Mouse (Mus musculus) colon, adult 2 months (tissue): ENCODE data around the gene Spdya. TPM values are rescaled to one million over a fixed set of nuclear protein-coding genes. Genes with fewer than 3 reads are reported as not detected.

ENCODE experiments used
- polyA plus RNA-seq: library from polyadenylated mRNA; depleted of rRNA; stranded (reverse); fragments of >200 nt; gene quantifications from 2 replicates; pipeline ENCODE4 v1.2.3, GENCODE M21; 2012; rRNA removed

Gene Spdya
- polyA plus RNA-seq: not detected in 2 replicates

GRCm38 (mm10) chr17:71551757-71552451 is at the start of gene Spdya:
TSS of gene Spdya (plus strand) at chr17:71552061.

DNA sequence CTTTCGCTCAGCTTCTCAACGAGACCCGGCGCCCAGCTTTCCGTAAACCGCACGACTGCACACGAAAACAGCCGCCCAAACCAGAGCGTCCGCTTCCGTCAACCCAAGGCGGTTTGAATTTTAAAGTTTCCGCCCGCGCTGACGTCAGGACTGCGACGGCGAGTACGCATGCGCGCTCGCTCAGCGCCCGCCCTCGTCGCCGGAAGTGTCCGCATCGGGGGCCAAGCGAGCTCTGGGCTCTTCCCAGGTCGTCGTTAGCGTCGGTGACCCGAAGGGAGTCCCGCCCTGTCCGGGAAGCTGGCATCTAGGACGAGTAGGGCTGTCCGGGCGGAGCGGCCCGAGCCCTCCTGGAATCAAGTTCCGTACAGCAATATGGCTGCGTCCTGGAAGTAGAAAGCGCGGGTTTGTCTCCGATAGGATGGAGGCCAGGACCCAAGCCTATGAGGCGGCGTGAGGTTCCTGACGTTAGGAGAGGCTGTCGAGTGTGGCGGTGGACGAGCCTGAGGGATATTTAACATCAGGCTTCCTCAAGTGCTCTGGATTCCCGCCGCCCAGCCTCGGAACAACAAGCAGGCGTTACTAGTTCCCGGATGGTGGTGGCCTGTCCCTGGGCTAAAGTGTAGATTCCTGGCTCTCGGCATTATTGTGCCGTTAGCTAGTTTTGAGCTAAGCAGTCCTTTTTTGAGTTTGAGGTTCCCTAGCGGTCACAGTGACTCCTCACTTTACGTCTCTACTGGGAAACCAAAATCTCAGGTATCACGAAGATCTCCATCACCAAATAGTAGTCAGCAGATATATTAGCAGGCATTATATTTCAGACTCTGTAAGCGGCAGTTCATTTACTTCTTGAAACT is 24.9 kb upstream of the Spdya start, which contains the start of gene Ndc80:
Gene Ndc80 (minus strand): TSS at position 147 of the 854 bp plus-strand sequence.

DNA sequence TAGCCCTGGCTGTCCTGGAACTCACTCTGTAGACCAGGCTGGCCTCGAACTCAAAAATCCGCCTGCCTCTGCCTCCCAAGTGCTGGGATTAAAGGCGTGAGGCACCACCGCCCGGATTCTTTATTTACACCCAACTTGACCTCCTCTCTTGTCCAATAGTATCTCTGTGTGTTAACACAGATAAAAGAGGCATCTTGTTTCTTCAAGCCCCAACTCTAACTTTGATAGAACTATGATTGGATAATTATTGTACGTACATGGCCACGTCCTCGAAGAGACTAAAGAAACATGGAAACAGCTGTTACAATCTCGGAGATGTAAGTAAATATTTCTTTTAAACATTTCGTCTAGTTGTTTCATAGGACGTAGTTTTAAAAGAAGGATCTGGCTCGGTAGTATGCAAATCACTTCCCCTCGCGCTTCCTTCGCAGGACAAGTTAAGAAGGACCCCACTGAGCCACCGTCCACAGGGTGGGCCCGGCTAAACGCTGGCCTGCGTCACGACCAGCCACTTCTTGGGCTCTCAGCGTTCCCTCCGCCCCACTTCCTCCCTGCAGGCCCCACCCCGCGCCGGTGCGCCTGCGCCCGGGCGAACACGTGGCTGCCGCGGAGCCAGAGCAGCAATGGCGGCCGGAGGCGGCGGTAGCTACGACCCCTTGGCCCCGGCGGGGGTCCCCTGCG is 63.9 kb downstream of the Spdya start, which contains the start of gene Wdr43:
Gene Wdr43 (plus strand): TSS at position 258 of the 681 bp plus-strand sequence.

Other genes with a start within 250 kb of the Spdya start
- 4.1 and 9.9 TPM in 2 replicates for gene Emilin2, start 240.1 kb upstream of the Spdya start, polyA plus RNA-seq
- gene Gm4707, start 92.1 kb upstream of the Spdya start, polyA plus RNA-seq: 0.17 and 0.42 TPM in 2 replicates
- gene Smchd1, start 76.7 kb upstream of the Spdya start, polyA plus RNA-seq: 3.0 and 3.1 TPM in 2 replicates
- gene Ndc80, start 25.2 kb upstream of the Spdya start, polyA plus RNA-seq: 0.07 and 0.31 TPM in 2 replicates
- gene Wdr43, start 63.8 kb downstream of the Spdya start, polyA plus RNA-seq: 3.9 and 6.0 TPM in 2 replicates
- gene Togaram2, start 121.2 kb downstream of the Spdya start, polyA plus RNA-seq: 0.24 and 0.36 TPM in 2 replicates
- gene Pcare, start 200.8 kb downstream of the Spdya start, polyA plus RNA-seq: not detected in 2 replicates
- gene Clip4, start 216.4 kb downstream of the Spdya start, polyA plus RNA-seq: 2.7 and 2.8 TPM in 2 replicates